ENCODE assay signal across 9 mouse cellular contexts in genomic region chr4:133281951-133282481, GRCm38 (mm10). TPM values are rescaled to one million over a fixed set of nuclear protein-coding genes. Genes with fewer than 3 reads are reported as not detected.
DNase-seq lines count a peak whose midpoint lies in the region; ATAC-seq lines count a peak whose summit lies in the region.
"Had no signal": no experiment of that assay in that cellular context is flagged by ENCODE, and none has a peak within 500 bp of the region (broad histone marks: within the 10 kb centered on the region; RNA-seq: fewer than 3 reads in every experiment).

No protein-coding gene starts in this region.

- no peaks in the 10 kb centered on the region for H3K36me3 ChIP-seq in kidney, embryonic 14.5 days (ENCODE audit: control insufficient read depth, insufficient read depth, low read length)

- DNase-seq in kidney, postnatal 4 days = no peak
- peak; percentile 67 for DNase-seq in embryo, embryonic 11.5 days (ENCODE audit: low read depth, low spot score)
- DNase-seq in forelimb bud, embryonic 11.5 days (ENCODE audit: low read depth, low spot score) = peak; percentile 80
- peak; percentile 73 for DNase-seq in neural tube, embryonic 10.5 days (ENCODE audit: extremely low spot score, low spot score)
- no peak for DNase-seq in urinary bladder, postnatal 36 days (ENCODE audit: low spot score in 2 of 2)
- no peak for DNase-seq in urinary bladder, adult 2 months (ENCODE audit: low spot score)
- DNase-seq in ovary, postnatal 36 days (ENCODE audit: low spot score) = no peak
- DNase-seq: heart, postnatal 14 days had no signal

- no peak overlapping the region for H3K4me3 ChIP-seq in kidney, embryonic 14.5 days (ENCODE audit: low read length)

- ATAC-seq in kidney, embryonic 14.5 days (ENCODE audit: low FRiP score, low TSS enrichment) = peak; percentile 45; the same call in 1 of the 2 replicates

- H3K9me3 ChIP-seq in kidney, embryonic 14.5 days (ENCODE audit: control insufficient read depth, low read length) = no peaks in the 10 kb centered on the region

- WGBS in kidney, embryonic 14.5 days = 12% methylated on average over 5 of the region's 5 CpGs

- H3K9ac ChIP-seq in kidney, embryonic 14.5 days (ENCODE audit: low read depth, low read length) = no peak overlapping the region

- H3K4me1 ChIP-seq in kidney, embryonic 14.5 days (ENCODE audit: control insufficient read depth, insufficient read depth, low read length) = peaks cover 15% of the 10 kb centered on the region; the same call in 1 of the 2 replicates

- no peaks in the 10 kb centered on the region for H3K27me3 ChIP-seq in kidney, embryonic 14.5 days (ENCODE audit: control insufficient read depth, insufficient read depth, low read length)

- H3K4me2 ChIP-seq in kidney, embryonic 14.5 days (replicated peaks; ENCODE audit: low read depth, low read length) = no peak overlapping the region

- H3K27ac ChIP-seq in kidney, embryonic 14.5 days (ENCODE audit: low read depth, low read length) = peak overlapping the region; percentile 77

RNA-seq across cellular contexts. Expression of gene Tmem222, which starts 4.4 kb away (rescaled TPM):
- polyA plus RNA-seq in kidney, embryonic 14.5 days (2014; fragmentation: Nextera tagmentation; extraction: Ambion mirVana) = 74.9 and 87.9 TPM in 2 replicates
- 81.0 and 92.6 TPM in 2 replicates for polyA plus RNA-seq in urinary bladder, adult 2 months (2012; rRNA removed)

RNA-seq across cellular contexts. Expression of gene Sytl1, which starts 19.1 kb away (rescaled TPM):
- 0.70 and 1.1 TPM in 2 replicates for polyA plus RNA-seq in kidney, embryonic 14.5 days (2014; fragmentation: Nextera tagmentation; extraction: Ambion mirVana)
- polyA plus RNA-seq in urinary bladder, adult 2 months (2012; rRNA removed) = 67.1 and 79.6 TPM in 2 replicates

RNA-seq across cellular contexts. Expression of gene Map3k6, which starts 41.4 kb away (rescaled TPM):
- polyA plus RNA-seq in kidney, embryonic 14.5 days (2014; fragmentation: Nextera tagmentation; extraction: Ambion mirVana) = 2.8 and 4.1 TPM in 2 replicates
- 23.8 and 24.2 TPM in 2 replicates for polyA plus RNA-seq in urinary bladder, adult 2 months (2012; rRNA removed)

Comparison
In these comparisons a context has a peak if more than half of its experiments do, and no peak if none do; other contexts are left out.
1. DNase-seq: peak in embryo, embryonic 11.5 days (single experiment), forelimb bud, embryonic 11.5 days (single experiment) and neural tube, embryonic 10.5 days (single experiment); none in kidney, postnatal 4 days (0 of 2), urinary bladder, postnatal 36 days (0 of 2), urinary bladder, adult 2 months (single experiment) and ovary, postnatal 36 days (single experiment).
2. RNA of gene Sytl1, which starts 19.1 kb away (polyA plus RNA-seq): 67.1 to 79.6 TPM in urinary bladder, adult 2 months; 0.70 to 1.1 TPM in kidney, embryonic 14.5 days; every median in the first group is over 10 times any median in the second.